Mouse (Mus musculus): ENCODE data around the gene Vwa8. TPM values are rescaled to one million over a fixed set of nuclear protein-coding genes. Genes with fewer than 3 reads are reported as not detected.

The Vwa8 gene
- total RNA-seq, 2 experiments from 2014 or later: 42.9 to 46.3 TPM

GRCm38 (mm10) chr14:79139918-79140825 is 291.3 kb downstream of the Vwa8 start:
- DNase-seq (ENCODE audit: low spot score in 2 of 2): no peak

GRCm38 (mm10) chr14:79140826-79141219 is 292.0 kb downstream of the Vwa8 start:
- DNase-seq (ENCODE audit: low spot score in 2 of 2): no peak

- no peak for DNase-seq (ENCODE audit: low spot score in 2 of 2)
Measured at GRCm38 (mm10) chr14:79142342-79142741, 293.5 kb downstream of the Vwa8 start.

GRCm38 (mm10) chr14:79143696-79144095 is 294.8 kb downstream of the Vwa8 start:
- DNase-seq (ENCODE audit: low spot score in 2 of 2): no peak

GRCm38 (mm10) chr14:79144278-79145224 is 295.7 kb downstream of the Vwa8 start:
- DNase-seq (ENCODE audit: low spot score in 2 of 2): no peak

- DNase-seq (ENCODE audit: low spot score in 2 of 2): no peak
Measured at GRCm38 (mm10) chr14:79151711-79152110, 302.9 kb downstream of the Vwa8 start.

- no peak for DNase-seq (ENCODE audit: low spot score in 2 of 2)
Measured at GRCm38 (mm10) chr14:79153896-79154295, 305.0 kb downstream of the Vwa8 start.

- no peak for DNase-seq (ENCODE audit: low spot score in 2 of 2)
Measured at GRCm38 (mm10) chr14:79154961-79155360, 306.1 kb downstream of the Vwa8 start.

GRCm38 (mm10) chr14:79156526-79157411 is 307.9 kb downstream of the Vwa8 start:
- DNase-seq (ENCODE audit: low spot score in 2 of 2): no peak

GRCm38 (mm10) chr14:79157451-79158218 is 308.8 kb downstream of the Vwa8 start:
- DNase-seq (ENCODE audit: low spot score in 2 of 2): peak in 1 of 2 experiments; percentile 35

GRCm38 (mm10) chr14:79158219-79158521 is 309.3 kb downstream of the Vwa8 start:
- no peak for DNase-seq (ENCODE audit: low spot score in 2 of 2)

- no peak for DNase-seq (ENCODE audit: low spot score in 2 of 2)
Measured at GRCm38 (mm10) chr14:79158673-79159200, 309.9 kb downstream of the Vwa8 start.

GRCm38 (mm10) chr14:79159451-79159850 is 310.6 kb downstream of the Vwa8 start:
- no peak for DNase-seq (ENCODE audit: low spot score in 2 of 2)

GRCm38 (mm10) chr14:79160486-79160885 is 311.6 kb downstream of the Vwa8 start:
- no peak for DNase-seq (ENCODE audit: low spot score in 2 of 2)

GRCm38 (mm10) chr14:79160966-79161365 is 312.1 kb downstream of the Vwa8 start:
- DNase-seq (ENCODE audit: low spot score in 2 of 2): no peak

- no peak for DNase-seq (ENCODE audit: low spot score in 2 of 2)
Measured at GRCm38 (mm10) chr14:79161741-79162140, 312.9 kb downstream of the Vwa8 start.

GRCm38 (mm10) chr14:79162678-79163077 is 313.8 kb downstream of the Vwa8 start:
- no peak for DNase-seq (ENCODE audit: low spot score in 2 of 2)

GRCm38 (mm10) chr14:79164334-79164733 is 315.5 kb downstream of the Vwa8 start:
- no peak for DNase-seq (ENCODE audit: low spot score in 2 of 2)

GRCm38 (mm10) chr14:79164925-79165324 is 316.1 kb downstream of the Vwa8 start:
- no peak for DNase-seq (ENCODE audit: low spot score in 2 of 2)

- no peak for DNase-seq (ENCODE audit: low spot score in 2 of 2)
Measured at GRCm38 (mm10) chr14:79174526-79174925, 325.7 kb downstream of the Vwa8 start.
